Mouse (Mus musculus): ENCODE results near the gene P3h4. TPM values are rescaled to one million over a fixed set of nuclear protein-coding genes. Genes with fewer than 3 reads are reported as not detected.
A peak's percentile ranks its signal among the peaks of the same experiment; 100 is the strongest.

The P3h4 gene
- 59.0 and 67.2 TPM in 2 replicates for polyA plus RNA-seq (2015; fragmentation: Nextera tagmentation; extraction: Ambion mirVana)

- H3K4me1 ChIP-seq: peaks cover 65% of the 10 kb centered on the region
- peak within 1 kb of the TSS; percentile 85 for H3K4me2 ChIP-seq
- H3K27me3 ChIP-seq: no peaks in the 10 kb centered on the region
- WGBS: under 1% methylated on average over 93 of the region's 93 CpGs
- no peaks in the 10 kb centered on the region for H3K9me3 ChIP-seq (replicated peaks)
- peaks cover 26% of the 10 kb centered on the region for H3K36me3 ChIP-seq
- H3K27ac ChIP-seq: peak within 1 kb of the TSS; percentile 97
- peak within 1 kb of the TSS; percentile 75 for H3K9ac ChIP-seq
- H3K4me3 ChIP-seq (replicated peaks): peak within 1 kb of the TSS; percentile 80
- ATAC-seq (replicated peaks; ENCODE audit: low FRiP score): peak; percentile 96
Observed at GRCm38 (mm10) chr11:100414021-100414913, at the start of gene P3h4. P3h4 (minus strand) TSS chr11:100414836.

- Histone ChIP-seq H3K36me3 (peaks cover 51% of the 10 kb centered on the region), H3K9me3 (replicated peaks) (no peaks in the 10 kb centered on the region), H3K9ac (no peak overlapping the region), H3K4me2 (no peak overlapping the region), H3K4me3 (replicated peaks) (no peak overlapping the region), H3K27ac (no peak overlapping the region), H3K27me3 (no peaks in the 10 kb centered on the region), H3K4me1 (0 out of 2 replicates have a peak, but pooled peaks cover 4% of the 10 kb centered on the region)
- WGBS: 91% methylated on average over 10 of the region's 10 CpGs
- no peak for ATAC-seq (replicated peaks; ENCODE audit: low FRiP score)
Observed at GRCm38 (mm10) chr11:100462699-100463098, 48.1 kb upstream of the P3h4 start.

GRCm38 (mm10) chr11:100457711-100458110, 43.1 kb upstream of the P3h4 start:
- no peaks in the 10 kb centered on the region for H3K4me1 ChIP-seq
- WGBS: 85% methylated on average over 5 of the region's 5 CpGs
- no peaks in the 10 kb centered on the region for H3K9me3 ChIP-seq (replicated peaks)
- no peaks in the 10 kb centered on the region for H3K27me3 ChIP-seq
- H3K4me3 ChIP-seq (replicated peaks): no peak overlapping the region
- no peak overlapping the region for H3K4me2 ChIP-seq
- no peak for ATAC-seq (replicated peaks; ENCODE audit: low FRiP score)
- peaks cover 43% of the 10 kb centered on the region for H3K36me3 ChIP-seq
- H3K9ac ChIP-seq: no peak overlapping the region
- H3K27ac ChIP-seq: no peak overlapping the region

GRCm38 (mm10) chr11:100457247-100457646, 42.6 kb upstream of the P3h4 start:
- Histone ChIP-seq H3K27ac (no peak overlapping the region), H3K4me2 (no peak overlapping the region), H3K36me3 (peaks cover 38% of the 10 kb centered on the region), H3K27me3 (no peaks in the 10 kb centered on the region), H3K4me3 (replicated peaks) (no peak overlapping the region), H3K4me1 (no peaks in the 10 kb centered on the region), H3K9me3 (replicated peaks) (no peaks in the 10 kb centered on the region), H3K9ac (no peak overlapping the region)
- no peak for ATAC-seq (replicated peaks; ENCODE audit: low FRiP score)
- 65% methylated on average over 4 of the region's 4 CpGs for WGBS

- Histone ChIP-seq H3K4me1 (peaks cover 35% of the 10 kb centered on the region), H3K9me3 (replicated peaks) (no peaks in the 10 kb centered on the region), H3K4me3 (replicated peaks) (no peak overlapping the region), H3K9ac (no peak overlapping the region), H3K36me3 (peaks cover 21% of the 10 kb centered on the region), H3K4me2 (no peak overlapping the region), H3K27me3 (no peaks in the 10 kb centered on the region), H3K27ac (no peak overlapping the region)
- WGBS: 77% methylated on average over 6 of the region's 6 CpGs
- no peak for ATAC-seq (replicated peaks; ENCODE audit: low FRiP score)
Observed at GRCm38 (mm10) chr11:100442625-100443024, 28.0 kb upstream of the P3h4 start.

GRCm38 (mm10) chr11:100441797-100442196, 27.2 kb upstream of the P3h4 start, which contains the start of the genes Nt5c3b and Klhl10:
Nt5c3b (minus strand) TSS chr11:100441808.
Klhl10 (plus strand) TSS chr11:100441917.
- Histone ChIP-seq H3K27me3 (no peaks in the 10 kb centered on the region), H3K4me1 (peaks cover 37% of the 10 kb centered on the region), H3K9me3 (replicated peaks) (no peaks in the 10 kb centered on the region), H3K4me3 (replicated peaks) (peak within 1 kb of the TSS; percentile 88), H3K27ac (peak within 1 kb of the TSS; percentile 52), H3K4me2 (peak within 1 kb of the TSS; percentile 84), H3K36me3 (peaks cover 29% of the 10 kb centered on the region), H3K9ac (peak within 1 kb of the TSS; percentile 89)
- no peak for ATAC-seq (replicated peaks; ENCODE audit: low FRiP score)
- 55% methylated on average over 8 of the region's 8 CpGs for WGBS

- WGBS: 1% methylated on average over 52 of the region's 52 CpGs
- Histone ChIP-seq H3K4me2 (peak overlapping the region; percentile 84), H3K27ac (peak overlapping the region; percentile 52), H3K4me3 (replicated peaks) (peak overlapping the region; percentile 88), H3K9me3 (replicated peaks) (no peaks in the 10 kb centered on the region), H3K9ac (peak overlapping the region; percentile 89), H3K27me3 (no peaks in the 10 kb centered on the region), H3K4me1 (peaks cover 37% of the 10 kb centered on the region), H3K36me3 (peaks cover 37% of the 10 kb centered on the region)
- ATAC-seq (replicated peaks; ENCODE audit: low FRiP score): peak; percentile 95
Observed at GRCm38 (mm10) chr11:100440691-100441522, 26.3 kb upstream of the P3h4 start.

- H3K4me3 ChIP-seq (replicated peaks): no peak overlapping the region
- WGBS: 58% methylated on average over 1 of the region's 1 CpGs
- no peak for ATAC-seq (replicated peaks; ENCODE audit: low FRiP score)
- no peak overlapping the region for H3K4me2 ChIP-seq
- H3K9ac ChIP-seq: no peak overlapping the region
- H3K9me3 ChIP-seq (replicated peaks): no peaks in the 10 kb centered on the region
- H3K27ac ChIP-seq: no peak overlapping the region
- H3K4me1 ChIP-seq: peaks cover 37% of the 10 kb centered on the region
- no peaks in the 10 kb centered on the region for H3K27me3 ChIP-seq
- peaks cover 61% of the 10 kb centered on the region for H3K36me3 ChIP-seq
Observed at GRCm38 (mm10) chr11:100437901-100438300, 23.3 kb upstream of the P3h4 start.

GRCm38 (mm10) chr11:100435678-100436246, 21.1 kb upstream of the P3h4 start:
- H3K9ac ChIP-seq: no peak overlapping the region
- H3K27me3 ChIP-seq: no peaks in the 10 kb centered on the region
- no peak for ATAC-seq (replicated peaks; ENCODE audit: low FRiP score)
- WGBS: 74% methylated on average over 9 of the region's 9 CpGs
- H3K27ac ChIP-seq: no peak overlapping the region
- H3K9me3 ChIP-seq (replicated peaks): no peaks in the 10 kb centered on the region
- H3K4me3 ChIP-seq (replicated peaks): no peak overlapping the region
- peaks cover 80% of the 10 kb centered on the region for H3K36me3 ChIP-seq
- H3K4me2 ChIP-seq: no peak overlapping the region
- H3K4me1 ChIP-seq: peaks cover 28% of the 10 kb centered on the region

GRCm38 (mm10) chr11:100432002-100432401, 17.4 kb upstream of the P3h4 start:
- no peak for ATAC-seq (replicated peaks; ENCODE audit: low FRiP score)
- H3K4me1 ChIP-seq: no peaks in the 10 kb centered on the region
- H3K36me3 ChIP-seq: peaks cover 74% of the 10 kb centered on the region
- H3K9me3 ChIP-seq (replicated peaks): no peaks in the 10 kb centered on the region
- H3K27me3 ChIP-seq: no peaks in the 10 kb centered on the region
- no peak overlapping the region for H3K9ac ChIP-seq
- no peak overlapping the region for H3K4me2 ChIP-seq
- no peak overlapping the region for H3K4me3 ChIP-seq (replicated peaks)
- no peak overlapping the region for H3K27ac ChIP-seq
- WGBS: 94% methylated on average over 5 of the region's 5 CpGs

- 91% methylated on average over 7 of the region's 7 CpGs for WGBS
- no peak for ATAC-seq (replicated peaks; ENCODE audit: low FRiP score)
- H3K36me3 ChIP-seq: peaks cover 64% of the 10 kb centered on the region
Observed at GRCm38 (mm10) chr11:100430052-100430451, 15.4 kb upstream of the P3h4 start.

More at GRCm38 (mm10) chr11:100430052-100430451, 15.4 kb upstream of the P3h4 start:
- Histone ChIP-seq H3K4me1 (no peaks in the 10 kb centered on the region), H3K4me2 (no peak overlapping the region), H3K27ac (no peak overlapping the region), H3K27me3 (no peaks in the 10 kb centered on the region), H3K9me3 (replicated peaks) (no peaks in the 10 kb centered on the region), H3K9ac (no peak overlapping the region), H3K4me3 (replicated peaks) (no peak overlapping the region)
